Mouse (Mus musculus) megakaryocyte-erythroid progenitor cell, adult 5-6 weeks (primary cell): ENCODE results near the gene Vmn1r233. TPM values are rescaled to one million over a fixed set of nuclear protein-coding genes. Genes with fewer than 3 reads are reported as not detected.

Experiments used
- ATAC-seq: replicated peaks from 2 replicates; pipeline ENCODE4 v1.8.0; 2016; ENCODE audit warnings: mild to moderate bottlenecking, inconsistent platforms; ENCODE audit not compliant: severe bottlenecking, poor library complexity, low FRiP score, low TSS enrichment
- total RNA-seq, 2 experiments: library from RNA; stranded (forward) in 1 of 2; stranded (reverse) in 1 of 2; fragments of 200-1000, 215-1000 nt in 1 of 2; fragments of >200 nt in 1 of 2; fragmentation: Nextera tagmentation in 1 of 2; gene quantifications; 2 replicates each; pipeline ENCODE4 v1.2.3; 2014 to 2017

Gene Vmn1r233
- total RNA-seq (2014; fragmentation: Nextera tagmentation), result not detected in 2 replicates
- total RNA-seq (2017), result not detected in 2 replicates

GRCm38 (mm10) chr17:20996364-20996763, at the start of gene Vmn1r233:
Gene Vmn1r233, minus strand, starts transcription at chr17:20996464.
- ATAC-seq, result no peak

- ATAC-seq, result peak; percentile 92
These were observed 22.3 kb upstream of the Vmn1r233 start for GRCm38 (mm10) chr17:21018410-21019080.

GRCm38 (mm10) chr17:21009726-21010125, 13.5 kb upstream of the Vmn1r233 start:
- peak; percentile 34 for ATAC-seq

GRCm38 (mm10) chr17:21008382-21009331, 12.4 kb upstream of the Vmn1r233 start, which contains the start of gene Zfp160:
Gene Zfp160, plus strand, starts transcription at chr17:21008903.
- peak; percentile 98 for ATAC-seq

- ATAC-seq, result no peak
These were observed 2.5 kb downstream of the Vmn1r233 start for GRCm38 (mm10) chr17:20993716-20994115.

GRCm38 (mm10) chr17:20966681-20967080, 29.6 kb downstream of the Vmn1r233 start:
- ATAC-seq, result no peak

GRCm38 (mm10) chr17:20965421-20965820, 30.8 kb downstream of the Vmn1r233 start:
- ATAC-seq, result no peak

GRCm38 (mm10) chr17:20960386-20960785, 35.9 kb downstream of the Vmn1r233 start:
- no peak for ATAC-seq

GRCm38 (mm10) chr17:20946636-20947035, 49.6 kb downstream of the Vmn1r233 start:
- ATAC-seq, result no peak

- ATAC-seq, result no peak
These were observed 50.2 kb downstream of the Vmn1r233 start for GRCm38 (mm10) chr17:20946026-20946565.

GRCm38 (mm10) chr17:20944985-20945891, 51.0 kb downstream of the Vmn1r233 start, which contains the start of gene Ppp2r1a:
Gene Ppp2r1a, plus strand, starts transcription at chr17:20945311.
- peak; percentile 95 for ATAC-seq

- no peak for ATAC-seq
These were observed 52.0 kb downstream of the Vmn1r233 start for GRCm38 (mm10) chr17:20944226-20944625.

Other genes starting within 250 kb of the Vmn1r233 start
- not detected in 2 replicates for gene Vmn1r228, start 210.3 kb downstream of the Vmn1r233 start, total RNA-seq (2014; fragmentation: Nextera tagmentation)
- gene Vmn1r228, start 210.3 kb downstream of the Vmn1r233 start, total RNA-seq (2017), result not detected in 2 replicates
- gene Vmn1r229, start 184.9 kb downstream of the Vmn1r233 start, total RNA-seq (2014; fragmentation: Nextera tagmentation), result not detected in 2 replicates
- gene Vmn1r229, start 184.9 kb downstream of the Vmn1r233 start, total RNA-seq (2017), result not detected in 2 replicates
- not detected in 2 replicates for gene Vmn1r230, start 156.0 kb downstream of the Vmn1r233 start, total RNA-seq (2014; fragmentation: Nextera tagmentation)
- gene Vmn1r230, start 156.0 kb downstream of the Vmn1r233 start, total RNA-seq (2017), result not detected in 2 replicates
- not detected in 2 replicates for gene Vmn1r231, start 91.4 kb downstream of the Vmn1r233 start, total RNA-seq (2014; fragmentation: Nextera tagmentation)
- not detected in 2 replicates for gene Vmn1r231, start 91.4 kb downstream of the Vmn1r233 start, total RNA-seq (2017)
- not detected in 2 replicates for gene Vmn1r232, start 76.8 kb downstream of the Vmn1r233 start, total RNA-seq (2014; fragmentation: Nextera tagmentation)
- gene Vmn1r232, start 76.8 kb downstream of the Vmn1r233 start, total RNA-seq (2017), result not detected in 2 replicates
- gene Ppp2r1a, start 51.2 kb downstream of the Vmn1r233 start, total RNA-seq (2014; fragmentation: Nextera tagmentation), result 255 and 359 TPM in 2 replicates
- gene Ppp2r1a, start 51.2 kb downstream of the Vmn1r233 start, total RNA-seq (2017), result 156 and 200 TPM in 2 replicates
- 30.8 and 31.7 TPM in 2 replicates for gene Zfp160, start 12.4 kb upstream of the Vmn1r233 start, total RNA-seq (2014; fragmentation: Nextera tagmentation)
- 25.4 and 39.1 TPM in 2 replicates for gene Zfp160, start 12.4 kb upstream of the Vmn1r233 start, total RNA-seq (2017)
- gene Vmn1r234, start 229.6 kb upstream of the Vmn1r233 start, total RNA-seq (2014; fragmentation: Nextera tagmentation), result not detected in 2 replicates
- not detected in 2 replicates for gene Vmn1r234, start 229.6 kb upstream of the Vmn1r233 start, total RNA-seq (2017)